Mouse (Mus musculus): ENCODE results near the gene Gm14401. TPM values are rescaled to one million over a fixed set of nuclear protein-coding genes. Genes with fewer than 3 reads are reported as not detected.
"Not testable (repeated sequence)": the region's sequence is repeated elsewhere in the genome, so short reads cannot be mapped to it uniquely, and the experiment has no call there.

Gene Gm14401
- 1.4 TPM in 1 of 2 replicates, not detected in the other for polyA plus RNA-seq (2014; fragmentation: Nextera tagmentation; extraction: Ambion mirVana)

- not testable (repeated sequence) for H3K4me1 ChIP-seq (ENCODE audit: control insufficient read depth, insufficient read depth, low read length); H3K36me3 ChIP-seq (ENCODE audit: control insufficient read depth, insufficient read depth, low read length); DNase-seq; H3K9ac ChIP-seq (replicated peaks; ENCODE audit: low read length); H3K4me3 ChIP-seq (replicated peaks; ENCODE audit: low read depth, low read length); H3K4me2 ChIP-seq (ENCODE audit: low read length); H3K27me3 ChIP-seq (ENCODE audit: control insufficient read depth, insufficient read depth, low read length); H3K9me3 ChIP-seq (ENCODE audit: control insufficient read depth, low read length); ATAC-seq (ENCODE audit: low FRiP score, low TSS enrichment); H3K27ac ChIP-seq (replicated peaks; ENCODE audit: low read depth, low read length)
- 72% methylated on average over 7 of the region's 7 CpGs for WGBS
These were observed at the start of gene Gm14401 for GRCm38 (mm10) chr2:177073432-177074423. Gene Gm14401, plus strand, starts transcription at chr2:177074320.

GRCm38 (mm10) chr2:177072807-177073206 lies 1.3 kb upstream of the Gm14401 start:
- H3K9ac ChIP-seq (replicated peaks; ENCODE audit: low read length); H3K4me1 ChIP-seq (ENCODE audit: control insufficient read depth, insufficient read depth, low read length); ATAC-seq (ENCODE audit: low FRiP score, low TSS enrichment); H3K4me3 ChIP-seq (replicated peaks; ENCODE audit: low read depth, low read length); H3K27ac ChIP-seq (replicated peaks; ENCODE audit: low read depth, low read length); H3K9me3 ChIP-seq (ENCODE audit: control insufficient read depth, low read length); H3K36me3 ChIP-seq (ENCODE audit: control insufficient read depth, insufficient read depth, low read length); H3K4me2 ChIP-seq (ENCODE audit: low read length); H3K27me3 ChIP-seq (ENCODE audit: control insufficient read depth, insufficient read depth, low read length); DNase-seq: not testable (repeated sequence)
- WGBS, result 79% methylated on average over 1 of the region's 1 CpGs

- H3K4me3 ChIP-seq (replicated peaks; ENCODE audit: low read depth, low read length); H3K4me2 ChIP-seq (ENCODE audit: low read length); H3K9me3 ChIP-seq (ENCODE audit: control insufficient read depth, low read length); H3K36me3 ChIP-seq (ENCODE audit: control insufficient read depth, insufficient read depth, low read length); H3K27me3 ChIP-seq (ENCODE audit: control insufficient read depth, insufficient read depth, low read length); H3K27ac ChIP-seq (replicated peaks; ENCODE audit: low read depth, low read length); H3K4me1 ChIP-seq (ENCODE audit: control insufficient read depth, insufficient read depth, low read length); DNase-seq; H3K9ac ChIP-seq (replicated peaks; ENCODE audit: low read length); ATAC-seq (ENCODE audit: low FRiP score, low TSS enrichment): not testable (repeated sequence)
These were observed 895 bp downstream of the Gm14401 start for GRCm38 (mm10) chr2:177075015-177075414.

- not testable (repeated sequence) for H3K27me3 ChIP-seq (ENCODE audit: control insufficient read depth, insufficient read depth, low read length); ATAC-seq (ENCODE audit: low FRiP score, low TSS enrichment); DNase-seq; H3K4me3 ChIP-seq (replicated peaks; ENCODE audit: low read depth, low read length); H3K9me3 ChIP-seq (ENCODE audit: control insufficient read depth, low read length); H3K36me3 ChIP-seq (ENCODE audit: control insufficient read depth, insufficient read depth, low read length); H3K27ac ChIP-seq (replicated peaks; ENCODE audit: low read depth, low read length); H3K4me1 ChIP-seq (ENCODE audit: control insufficient read depth, insufficient read depth, low read length); H3K4me2 ChIP-seq (ENCODE audit: low read length); H3K9ac ChIP-seq (replicated peaks; ENCODE audit: low read length)
- WGBS, result 83% methylated on average over 1 of the region's 1 CpGs
These were observed 5.7 kb downstream of the Gm14401 start for GRCm38 (mm10) chr2:177079866-177080265.

GRCm38 (mm10) chr2:177109086-177109485 lies 35.0 kb downstream of the Gm14401 start:
- not testable (repeated sequence) for H3K4me1 ChIP-seq (ENCODE audit: control insufficient read depth, insufficient read depth, low read length); H3K27ac ChIP-seq (replicated peaks; ENCODE audit: low read depth, low read length); H3K4me2 ChIP-seq (ENCODE audit: low read length); ATAC-seq (ENCODE audit: low FRiP score, low TSS enrichment); H3K9me3 ChIP-seq (ENCODE audit: control insufficient read depth, low read length); DNase-seq; H3K9ac ChIP-seq (replicated peaks; ENCODE audit: low read length); H3K27me3 ChIP-seq (ENCODE audit: control insufficient read depth, insufficient read depth, low read length); H3K36me3 ChIP-seq (ENCODE audit: control insufficient read depth, insufficient read depth, low read length); H3K4me3 ChIP-seq (replicated peaks; ENCODE audit: low read depth, low read length)
- 85% methylated on average over 5 of the region's 5 CpGs for WGBS

GRCm38 (mm10) chr2:177129097-177129496 lies 55.0 kb downstream of the Gm14401 start:
- H3K4me2 ChIP-seq (ENCODE audit: low read length); ATAC-seq (ENCODE audit: low FRiP score, low TSS enrichment): not testable (repeated sequence)

More at GRCm38 (mm10) chr2:177129097-177129496, 55.0 kb downstream of the Gm14401 start:
- H3K27ac ChIP-seq (replicated peaks; ENCODE audit: low read depth, low read length); H3K4me1 ChIP-seq (ENCODE audit: control insufficient read depth, insufficient read depth, low read length); H3K9me3 ChIP-seq (ENCODE audit: control insufficient read depth, low read length); H3K9ac ChIP-seq (replicated peaks; ENCODE audit: low read length); H3K36me3 ChIP-seq (ENCODE audit: control insufficient read depth, insufficient read depth, low read length); DNase-seq; H3K27me3 ChIP-seq (ENCODE audit: control insufficient read depth, insufficient read depth, low read length); H3K4me3 ChIP-seq (replicated peaks; ENCODE audit: low read depth, low read length): not testable (repeated sequence)
- 38% methylated on average over 1 of the region's 1 CpGs for WGBS

Other genes starting within 250 kb of the Gm14401 start
- not detected in 2 replicates for gene Gm14408, start 243.2 kb upstream of the Gm14401 start, polyA plus RNA-seq (2014; fragmentation: Nextera tagmentation; extraction: Ambion mirVana)
- gene Gm14296, start 146.5 kb upstream of the Gm14401 start, polyA plus RNA-seq (2014; fragmentation: Nextera tagmentation; extraction: Ambion mirVana), result 13.4 and 15.5 TPM in 2 replicates
- gene Gm14419, start 73.4 kb upstream of the Gm14401 start, polyA plus RNA-seq (2014; fragmentation: Nextera tagmentation; extraction: Ambion mirVana), result 7.1 and 7.2 TPM in 2 replicates
- 41.0 and 44.8 TPM in 2 replicates for gene Gm14410, start 132.1 kb downstream of the Gm14401 start, polyA plus RNA-seq (2014; fragmentation: Nextera tagmentation; extraction: Ambion mirVana)
- not detected in 2 replicates for gene Gm14409, start 192.7 kb downstream of the Gm14401 start, polyA plus RNA-seq (2014; fragmentation: Nextera tagmentation; extraction: Ambion mirVana)
- 0.41 and 0.54 TPM in 2 replicates for gene Gm14412, start 250.0 kb downstream of the Gm14401 start, polyA plus RNA-seq (2014; fragmentation: Nextera tagmentation; extraction: Ambion mirVana)

Data from midbrain, embryonic 14.5 days (tissue).